Mouse (Mus musculus) intestine, postnatal 0 days (tissue): ENCODE results near the gene Map3k19. TPM values are rescaled to one million over a fixed set of nuclear protein-coding genes. Genes with fewer than 3 reads are reported as not detected.

ENCODE experiments used
- ATAC-seq: fragments of 200-750 bp; cut with Nextera tagmentation; 2 replicates; pipeline ENCODE4 v1.8.0; 2017; ENCODE audit warnings: mild to moderate bottlenecking, moderate TSS enrichment, moderate library complexity
- H3K27ac ChIP-seq: fragments of 300-500 bp; sonication (generic); 2 replicates; pipeline ENCODE4 v1.5.1; 2014; ENCODE audit warnings: mild to moderate bottlenecking, low read depth, low read length, moderate library complexity
- H3K27me3 ChIP-seq: fragments of 300-500 bp; sonication (generic); replicated peaks from 2 replicates; pipeline ENCODE4 v1.6.1; 2014; ENCODE audit warnings: low read length, mixed read lengths; ENCODE audit not compliant: control insufficient read depth, insufficient read depth
- H3K36me3 ChIP-seq: fragments of 300-500 bp; sonication (generic); 2 replicates; pipeline ENCODE4 v1.6.1; 2014; ENCODE audit warnings: mild to moderate bottlenecking, moderate library complexity; ENCODE audit not compliant: control insufficient read depth, insufficient read depth
- H3K4me1 ChIP-seq: fragments of 300-500 bp; sonication (generic); replicated peaks from 2 replicates; pipeline ENCODE4 v1.6.1; 2014; ENCODE audit warnings: antibody characterized with exemption, low read length, mixed read lengths; ENCODE audit not compliant: control insufficient read depth, insufficient read depth
- H3K4me2 ChIP-seq: fragments of 300-500 bp; sonication (generic); replicated peaks from 2 replicates; pipeline ENCODE4 v1.6.1; 2014; ENCODE audit warnings: low read depth, mild to moderate bottlenecking, moderate library complexity
- H3K4me3 ChIP-seq: fragments of 300-500 bp; sonication (generic); 2 replicates; pipeline ENCODE4 v1.5.1; 2014; ENCODE audit warnings: low read depth, low read length
- H3K9ac ChIP-seq: fragments of 300-500 bp; sonication (generic); 2 replicates; pipeline ENCODE4 v1.6.1; 2014; ENCODE audit warnings: mild to moderate bottlenecking, low read depth, low read length
- H3K9me3 ChIP-seq: fragments of 300-500 bp; sonication (generic); 2 replicates; pipeline ENCODE4 v1.6.1; 2016; ENCODE audit warnings: mixed run types; ENCODE audit not compliant: control insufficient read depth
- CTCF ChIP-seq: sonication (generic); IDR thresholded peaks from 2 replicates; pipeline ENCODE4 v1.5.1; 2016; ENCODE audit warnings: low read depth, mild to moderate bottlenecking, control low read depth, antibody characterized with exemption, moderate library complexity
- WGBS: fragments of 180-500 bp; shearing (Covaris S2); extraction: QIAGEN DNeasy Blood & Tissue Kit; methylation state at CpG from one replicate; pipeline ENCODE4 v1.1.7; 2014; 5-methylcytosine and 5-hydroxymethylcytosine counted together
- polyA plus RNA-seq: library from polyadenylated mRNA; unstranded; fragments of >200 nt; fragmentation: Nextera tagmentation; extraction: Ambion mirVana; gene quantifications from 2 replicates; pipeline ENCODE4 v1.2.1, GENCODE M21; 2015

Gene Map3k19
- polyA plus RNA-seq, 1 experiment from 2014 or later = not detected

GRCm38 (mm10) chr1:127778611-127779010 lies 76.2 kb downstream of the Map3k19 start:
- no peak for TF ChIP-seq CTCF
- no peak overlapping the region for H3K9ac ChIP-seq
- H3K4me1 ChIP-seq = no peaks in the 10 kb centered on the region
- H3K27ac ChIP-seq = no peak overlapping the region
- H3K9me3 ChIP-seq = no peaks in the 10 kb centered on the region
- ATAC-seq = no peak
- WGBS = 88% methylated on average over 3 of the region's 3 CpGs
- no peak overlapping the region for H3K4me3 ChIP-seq
- 0 out of 2 replicates have a peak, but pooled peaks cover 2% of the 10 kb centered on the region for H3K36me3 ChIP-seq
- no peaks in the 10 kb centered on the region for H3K27me3 ChIP-seq
- no peak overlapping the region for H3K4me2 ChIP-seq

GRCm38 (mm10) chr1:127776246-127776645 lies 78.6 kb downstream of the Map3k19 start:
- WGBS = 28% methylated on average over 6 of the region's 6 CpGs
- no peak overlapping the region for H3K9ac ChIP-seq
- no peak overlapping the region for H3K4me3 ChIP-seq
- no peaks in the 10 kb centered on the region for H3K9me3 ChIP-seq
- H3K4me1 ChIP-seq = no peaks in the 10 kb centered on the region
- no peaks in the 10 kb centered on the region for H3K36me3 ChIP-seq
- no peak overlapping the region for H3K27ac ChIP-seq
- H3K4me2 ChIP-seq = peak overlapping the region; percentile 71; the same call in 1 of the 2 replicates
- ATAC-seq = no peak
- no peaks in the 10 kb centered on the region for H3K27me3 ChIP-seq
- no peak for TF ChIP-seq CTCF

- H3K9ac ChIP-seq = peak overlapping the region; percentile 95
- no peak for TF ChIP-seq CTCF
- no peaks in the 10 kb centered on the region for H3K27me3 ChIP-seq
- ATAC-seq = no peak
- WGBS = 5% methylated on average over 10 of the region's 10 CpGs
- H3K36me3 ChIP-seq = no peaks in the 10 kb centered on the region
- peak overlapping the region; percentile 71 for H3K4me2 ChIP-seq
- peak overlapping the region; percentile 97 for H3K4me3 ChIP-seq
- no peaks in the 10 kb centered on the region for H3K4me1 ChIP-seq
- H3K9me3 ChIP-seq = no peaks in the 10 kb centered on the region
- H3K27ac ChIP-seq = no peak overlapping the region
Observed at GRCm38 (mm10) chr1:127775206-127775720, 79.6 kb downstream of the Map3k19 start.

GRCm38 (mm10) chr1:127774501-127774880 lies 80.3 kb downstream of the Map3k19 start:
- H3K27me3 ChIP-seq = no peaks in the 10 kb centered on the region
- H3K4me1 ChIP-seq = no peaks in the 10 kb centered on the region
- no peaks in the 10 kb centered on the region for H3K36me3 ChIP-seq
- peak overlapping the region; percentile 98 for H3K27ac ChIP-seq
- no peak for TF ChIP-seq CTCF
- peak overlapping the region; percentile 71 for H3K4me2 ChIP-seq
- no peaks in the 10 kb centered on the region for H3K9me3 ChIP-seq
- peak overlapping the region; percentile 97 for H3K4me3 ChIP-seq
- peak overlapping the region; percentile 95 for H3K9ac ChIP-seq
- peak; percentile 29 for ATAC-seq
- under 1% methylated on average over 31 of the region's 31 CpGs for WGBS

GRCm38 (mm10) chr1:127773803-127774500 lies 80.9 kb downstream of the Map3k19 start, which contains the start of gene Ccnt2:
TSS of gene Ccnt2 (plus strand) at chr1:127774164.
- no peaks in the 10 kb centered on the region for H3K9me3 ChIP-seq
- H3K9ac ChIP-seq = peak within 1 kb of the TSS; percentile 95
- no peaks in the 10 kb centered on the region for H3K27me3 ChIP-seq
- peak; percentile 55 for TF ChIP-seq CTCF
- H3K27ac ChIP-seq = peak within 1 kb of the TSS; percentile 98
- no peaks in the 10 kb centered on the region for H3K4me1 ChIP-seq
- peak within 1 kb of the TSS; percentile 71 for H3K4me2 ChIP-seq
- under 1% methylated on average over 61 of the region's 63 CpGs for WGBS
- no peaks in the 10 kb centered on the region for H3K36me3 ChIP-seq
- peak within 1 kb of the TSS; percentile 97 for H3K4me3 ChIP-seq
- peak; percentile 99 for ATAC-seq

GRCm38 (mm10) chr1:127773198-127773802 lies 81.5 kb downstream of the Map3k19 start:
- H3K9ac ChIP-seq = peak overlapping the region; percentile 60
- H3K4me1 ChIP-seq = no peaks in the 10 kb centered on the region
- H3K27ac ChIP-seq = peak overlapping the region; percentile 67
- WGBS = under 1% methylated on average over 14 of the region's 14 CpGs
- H3K27me3 ChIP-seq = no peaks in the 10 kb centered on the region
- peak; percentile 16 for ATAC-seq
- H3K9me3 ChIP-seq = no peaks in the 10 kb centered on the region
- H3K36me3 ChIP-seq = no peaks in the 10 kb centered on the region
- no peak for TF ChIP-seq CTCF
- H3K4me2 ChIP-seq = peak overlapping the region; percentile 71
- peak overlapping the region; percentile 97 for H3K4me3 ChIP-seq
